Mouse (Mus musculus) CH12.LX (cell line): ENCODE results near the gene Cdh13. TPM values are rescaled to one million over a fixed set of nuclear protein-coding genes. Genes with fewer than 3 reads are reported as not detected.

Source experiments
- DNase-seq: peaks from one replicate; pipeline ENCODE4 v3.0.0-alpha.2; 2013; ENCODE audit errors: extremely low read depth
- H3K27ac ChIP-seq: 2 replicates; pipeline ENCODE4 v1.5.1; 2012; ENCODE audit warnings: low read depth, mild to moderate bottlenecking, control low read depth, moderate library complexity; ENCODE audit not compliant: insufficient read depth
- H3K27me3 ChIP-seq: replicated peaks from 2 replicates; pipeline ENCODE3; 2012; ENCODE audit warnings: inconsistent platforms
- H3K36me3 ChIP-seq, 2 experiments: replicated peaks in 1 of 2; 2 replicates each; pipeline versions ENCODE3 to v1.6.1; 2012; ENCODE audit warnings: inconsistent platforms in 1 of 2, low read length in 1 of 2, mild to moderate bottlenecking in 1 of 2, mixed read lengths in 1 of 2, moderate library complexity in 1 of 2; ENCODE audit not compliant: control insufficient read depth in 1 of 2, insufficient read depth in 1 of 2
- H3K4me1 ChIP-seq, 2 experiments: 2 replicates each; pipeline ENCODE4 v1.6.1; 2012; ENCODE audit warnings: inconsistent platforms in 1 of 2, moderate library complexity in 1 of 2; ENCODE audit not compliant: insufficient read depth in 2 of 2, control insufficient read depth in 1 of 2
- H3K4me2 ChIP-seq: 2 replicates; pipeline ENCODE4 v1.6.1; 2012; ENCODE audit warnings: low read depth, mild to moderate bottlenecking, control low read depth; ENCODE audit not compliant: poor library complexity, insufficient read depth, severe bottlenecking
- H3K4me3 ChIP-seq, 3 experiments: fragments of 150-350 bp in 1 of 3; sonication (generic) in 1 of 3; replicated peaks in 1 of 3; 2 replicates each; pipeline versions ENCODE3 to v1.5.1; 2011 to 2012; ENCODE audit warnings: low read depth in 2 of 3, low read length in 2 of 3, mild to moderate bottlenecking in 2 of 3, moderate library complexity in 2 of 3, control low read depth in 1 of 3, improper control_type of control experiment in 1 of 3, inconsistent platforms in 1 of 3, mixed read lengths in 1 of 3; ENCODE audit not compliant: poor library complexity in 1 of 3
- H3K79me2 ChIP-seq: replicated peaks from 2 replicates; pipeline ENCODE4 v1.6.1; 2012; ENCODE audit warnings: mild to moderate bottlenecking, moderate library complexity; ENCODE audit not compliant: control insufficient read depth, poor library complexity, insufficient read depth, severe bottlenecking; ENCODE audit errors: extremely low read depth
- H3K9ac ChIP-seq: 2 replicates; pipeline ENCODE4 v1.6.1; 2012; ENCODE audit warnings: low read depth, mild to moderate bottlenecking, control low read depth, moderate library complexity; ENCODE audit not compliant: insufficient read depth
- H3K9me3 ChIP-seq: replicated peaks from 2 replicates; pipeline ENCODE3; 2012; ENCODE audit warnings: low read length, inconsistent platforms, mixed read lengths
- E2F4 ChIP-seq: IDR thresholded peaks from 2 replicates; pipeline ENCODE4 v1.6.1; 2011; ENCODE audit warnings: low read depth, low read length, improper control_type of control experiment; ENCODE audit not compliant: insufficient replicate concordance
- ELF1 ChIP-seq: IDR thresholded peaks from 2 replicates; pipeline ENCODE4 v1.6.1; 2014; ENCODE audit warnings: low read depth, mild to moderate bottlenecking, inconsistent platforms, low read length, improper control_type of control experiment
- HCFC1 ChIP-seq: IDR thresholded peaks from 2 replicates; pipeline ENCODE4 v1.6.1; 2012; ENCODE audit warnings: low read depth, mild to moderate bottlenecking, inconsistent platforms, low read length, improper control_type of control experiment
- KAT2A ChIP-seq: IDR thresholded peaks from 2 replicates; pipeline ENCODE4 v1.6.1; 2012; ENCODE audit warnings: low read length, improper control_type of control experiment, inconsistent platforms; ENCODE audit not compliant: insufficient replicate concordance
- MAX ChIP-seq: IDR thresholded peaks from 2 replicates; pipeline ENCODE4 v1.6.1; 2011; ENCODE audit warnings: low read length, improper control_type of control experiment
- MXI1 ChIP-seq: IDR thresholded peaks from 2 replicates; pipeline ENCODE4 v1.6.1; 2011; ENCODE audit warnings: mild to moderate bottlenecking, low read depth, low read length, improper control_type of control experiment
- NRF1 ChIP-seq: IDR thresholded peaks from 2 replicates; pipeline ENCODE4 v1.6.1; 2014; ENCODE audit warnings: low read depth, mild to moderate bottlenecking, inconsistent platforms, low read length, improper control_type of control experiment, moderate library complexity
- RAD21 ChIP-seq: IDR thresholded peaks from 2 replicates; pipeline ENCODE4 v1.6.1; 2011; ENCODE audit warnings: low read depth, mild to moderate bottlenecking, low read length, improper control_type of control experiment, moderate library complexity
- RCOR1 ChIP-seq: conservative IDR thresholded peaks from 2 replicates; pipeline ENCODE4 v1.6.1; 2012; ENCODE audit warnings: low read depth, mild to moderate bottlenecking, inconsistent platforms, low read length, improper control_type of control experiment
- TBP ChIP-seq: conservative IDR thresholded peaks from 2 replicates; pipeline ENCODE4 v1.6.1; 2011; ENCODE audit warnings: low read depth, low read length, improper control_type of control experiment
- UBTF ChIP-seq: IDR thresholded peaks from 2 replicates; pipeline ENCODE4 v1.6.1; 2012; ENCODE audit warnings: low read depth, mild to moderate bottlenecking, inconsistent platforms, low read length, improper control_type of control experiment, moderate library complexity
- USF1 ChIP-seq: IDR thresholded peaks from 2 replicates; pipeline ENCODE4 v1.6.1; 2014; ENCODE audit warnings: low read depth, mild to moderate bottlenecking, inconsistent platforms, low read length, improper control_type of control experiment
- USF2 ChIP-seq: conservative IDR thresholded peaks from 2 replicates; pipeline ENCODE4 v1.6.1; 2011; ENCODE audit warnings: low read depth, low read length, improper control_type of control experiment
- ZC3H11A ChIP-seq: IDR thresholded peaks from 2 replicates; pipeline ENCODE4 v1.6.1; 2012; ENCODE audit warnings: low read depth, mild to moderate bottlenecking, inconsistent platforms, low read length, improper control_type of control experiment
- ZKSCAN1 ChIP-seq: IDR thresholded peaks from 2 replicates; pipeline ENCODE4 v1.6.1; 2012; ENCODE audit warnings: low read depth, inconsistent platforms, low read length, improper control_type of control experiment, borderline replicate concordance
- ZMIZ1 ChIP-seq: IDR thresholded peaks from 2 replicates; pipeline ENCODE4 v1.6.1; 2012; ENCODE audit warnings: low read depth, mild to moderate bottlenecking, inconsistent platforms, low read length, improper control_type of control experiment
- dilution Hi-C: fragments of 300-500 bp; cut with MboI; formaldehyde crosslinking; loops from 2 replicates; pipeline ENCODE4 v1.14.3; 2020; ENCODE audit warnings: low sequenced_read_pairs; ENCODE audit not compliant: extremely low pct_unique_long_range_greater_than_20kb, extremely low pct_ligation_motif_present
- in situ Hi-C: fragments of 300-500 bp; cut with MboI; formaldehyde crosslinking; loops from 3 replicates; pipeline ENCODE4 v1.14.3; 2019; ENCODE audit warnings: low sequenced_read_pairs, low pct_ligation_motif_present, low pct_unique_long_range_greater_than_20kb, mixed read lengths
- polyA plus RNA-seq: library from polyadenylated mRNA; unstranded; fragments of >175 nt; gene quantifications from 2 replicates; pipeline ENCODE4 v1.2.1, GENCODE M21; 2012; ENCODE audit warnings: low read depth; ENCODE audit not compliant: insufficient read length
- total RNA-seq, 2 experiments: library from RNA; depleted of rRNA; stranded (reverse); fragments of 300-350 nt in 1 of 2; fragments of >200 nt in 1 of 2; gene quantifications; 2 replicates each; pipeline ENCODE4 v1.2.3; 2012 to 2014

The Cdh13 gene
- total and polyA plus RNA-seq, 3 experiments, result not detected

DNA sequence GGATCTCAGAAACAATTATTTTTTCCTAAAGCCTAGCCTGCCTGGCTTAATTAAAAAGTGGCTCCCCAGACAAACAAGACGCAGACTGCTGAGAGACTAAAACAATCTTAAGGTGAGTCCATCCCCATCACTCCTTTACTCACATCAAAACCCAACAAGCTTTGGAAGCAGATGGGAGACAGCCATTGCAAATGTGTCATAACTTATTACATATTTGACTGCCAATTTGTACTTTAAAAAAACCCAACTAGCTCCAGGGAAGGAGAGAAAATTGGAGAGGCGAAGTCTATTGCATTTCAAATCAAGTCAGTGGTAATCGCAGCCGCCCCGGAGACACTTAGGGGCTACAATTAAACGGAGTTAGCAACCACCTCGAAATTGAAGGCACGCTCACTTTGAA lies 801.5 kb downstream of the Cdh13 start:
- Histone ChIP-seq H3K36me3 (no peaks in the 10 kb centered on the region), H3K79me2 (no peaks in the 10 kb centered on the region), H3K9me3 (peaks cover 86% of the 10 kb centered on the region), H3K27me3 (no peaks in the 10 kb centered on the region), H3K9ac (no peak overlapping the region), H3K4me3 (no peak overlapping the region), H3K27ac (no peak overlapping the region), H3K4me2 (no peak overlapping the region), H3K4me1 (no peaks in the 10 kb centered on the region)
- DNase-seq, result no peak
- in situ Hi-C loops (no loop called here), dilution Hi-C loops (no loop called here)
- TF ChIP-seq KAT2A, result no peak
- TF ChIP-seq E2F4, result no peak

DNA sequence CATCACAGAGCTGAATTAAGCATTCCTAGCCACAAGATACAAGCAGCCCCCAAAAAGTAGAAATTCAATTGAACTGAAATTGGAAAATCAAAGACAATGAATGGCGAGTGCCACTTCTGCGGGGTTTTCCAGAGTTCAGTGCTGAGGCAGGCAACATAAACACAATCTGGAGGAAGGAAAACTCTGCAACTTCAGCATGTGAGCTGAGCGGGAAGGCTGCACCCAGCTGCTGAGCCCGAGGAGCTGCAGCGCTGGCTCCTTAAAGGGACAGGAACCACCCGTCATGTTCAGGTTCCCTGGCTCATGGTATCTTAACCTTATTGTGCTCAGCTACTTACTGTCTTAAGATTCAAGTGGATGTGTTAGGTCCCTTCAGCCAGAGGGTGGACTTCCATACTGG lies 814.7 kb downstream of the Cdh13 start:
- Histone ChIP-seq H3K4me2 (no peak overlapping the region), H3K27me3 (no peaks in the 10 kb centered on the region), H3K36me3 (no peaks in the 10 kb centered on the region), H3K4me3 (no peak overlapping the region), H3K27ac (no peak overlapping the region), H3K4me1 (no peaks in the 10 kb centered on the region), H3K9me3 (peaks cover 83% of the 10 kb centered on the region), H3K9ac (no peak overlapping the region), H3K79me2 (no peaks in the 10 kb centered on the region)
- in situ Hi-C loops (no loop called here), dilution Hi-C loops (no loop called here)
- DNase-seq, result no peak
- no peak for TF ChIP-seq MAX
- no peak for TF ChIP-seq RCOR1
- no peak for TF ChIP-seq ZKSCAN1

DNA sequence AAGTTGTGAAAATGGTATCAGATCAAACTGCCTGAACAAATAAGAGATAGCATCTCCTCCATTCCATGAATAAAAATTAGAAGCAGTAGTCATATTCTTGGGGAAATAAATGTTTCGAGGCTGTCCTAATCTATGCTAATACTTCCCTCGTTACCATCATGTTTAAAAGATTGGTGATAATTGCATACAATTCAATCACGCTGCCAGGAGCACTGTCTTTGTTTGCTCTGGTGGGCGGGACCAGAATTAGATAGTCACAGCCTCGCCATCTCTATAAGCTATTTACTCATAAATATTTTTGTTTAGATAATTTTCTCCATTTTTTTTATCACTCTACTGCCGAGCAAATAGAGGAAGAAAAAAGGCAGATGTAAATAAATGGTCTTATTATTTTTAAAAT lies 819.3 kb downstream of the Cdh13 start:
- Histone ChIP-seq H3K4me2 (no peak overlapping the region), H3K4me3 (no peak overlapping the region), H3K27me3 (no peaks in the 10 kb centered on the region), H3K9ac (no peak overlapping the region), H3K9me3 (peaks cover 83% of the 10 kb centered on the region), H3K27ac (no peak overlapping the region), H3K36me3 (no peaks in the 10 kb centered on the region), H3K79me2 (no peaks in the 10 kb centered on the region), H3K4me1 (no peaks in the 10 kb centered on the region)
- DNase-seq, result no peak
- TF ChIP-seq RAD21 (no peak), KAT2A (no peak), USF2 (no peak)
- dilution Hi-C loops (no loop called here), in situ Hi-C loops (no loop called here)

DNA sequence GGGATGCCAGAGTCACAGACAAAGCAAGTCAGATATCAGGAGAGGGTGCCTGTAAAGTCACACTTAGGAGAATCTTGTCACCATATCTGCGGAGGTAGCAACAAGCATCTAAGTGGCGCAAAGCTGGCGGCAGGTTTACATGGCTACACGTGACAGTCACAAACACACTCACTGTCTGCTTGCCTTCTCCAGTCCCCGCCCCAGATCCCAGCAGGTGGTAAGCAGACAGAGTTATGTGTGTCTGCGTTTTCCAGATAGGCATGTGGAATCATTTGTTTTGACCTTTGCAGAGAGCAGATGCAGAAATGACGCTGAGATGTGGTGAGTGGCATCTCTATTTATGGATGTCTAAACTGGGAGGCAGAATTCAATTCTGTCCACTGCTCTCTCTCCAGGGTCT lies 826.1 kb downstream of the Cdh13 start:
- no peaks in the 10 kb centered on the region for H3K4me1 ChIP-seq
- H3K36me3 ChIP-seq, result no peaks in the 10 kb centered on the region
- TF ChIP-seq MXI1, result no peak
- TF ChIP-seq KAT2A, result no peak
- TF ChIP-seq HCFC1, result no peak
- TF ChIP-seq ZMIZ1, result no peak
- no peak for TF ChIP-seq ZC3H11A
- no peak for TF ChIP-seq NRF1
- TF ChIP-seq ELF1, result no peak
- no peak for TF ChIP-seq TBP
- TF ChIP-seq USF1, result no peak
- TF ChIP-seq UBTF, result no peak
- H3K9ac ChIP-seq, result no peak overlapping the region
- H3K27me3 ChIP-seq, result no peaks in the 10 kb centered on the region
- H3K27ac ChIP-seq, result no peak overlapping the region
- dilution Hi-C loops (no loop called here), in situ Hi-C loops (no loop called here)
- H3K9me3 ChIP-seq, result peaks cover 81% of the 10 kb centered on the region
- H3K4me2 ChIP-seq, result no peak overlapping the region
- no peaks in the 10 kb centered on the region for H3K79me2 ChIP-seq
- no peak for DNase-seq
- H3K4me3 ChIP-seq, result no peak overlapping the region
